Mouse (Mus musculus) ES-Bruce4 (cell line): ENCODE measurements around the gene Rbp4. TPM values are rescaled to one million over a fixed set of nuclear protein-coding genes. Genes with fewer than 3 reads are reported as not detected.
A peak's percentile ranks its signal among the peaks of the same experiment; 100 is the strongest.

Source experiments
- H3K27ac ChIP-seq: 2 replicates; pipeline ENCODE4 v1.5.1; 2012; ENCODE audit warnings: low read length, inconsistent platforms; ENCODE audit not compliant: insufficient read depth
- H3K27me3 ChIP-seq: 2 replicates; pipeline ENCODE4 v1.6.1; 2012; ENCODE audit warnings: mild to moderate bottlenecking, low read length, inconsistent platforms; ENCODE audit not compliant: control insufficient read depth, poor library complexity, insufficient read depth, severe bottlenecking
- H3K36me3 ChIP-seq: 2 replicates; pipeline ENCODE4 v1.6.1; 2012; ENCODE audit warnings: inconsistent platforms, mild to moderate bottlenecking, low read length, moderate library complexity; ENCODE audit not compliant: control insufficient read depth, poor library complexity, insufficient read depth, severe bottlenecking
- H3K4me1 ChIP-seq: one replicate; pipeline ENCODE4 v1.8.1; 2011; ENCODE audit warnings: low read length; ENCODE audit not compliant: control insufficient read depth, insufficient read depth
- H3K4me3 ChIP-seq: 2 replicates; pipeline ENCODE4 v1.5.1; 2011; ENCODE audit warnings: low read depth, mild to moderate bottlenecking, low read length
- H3K9ac ChIP-seq: 2 replicates; pipeline ENCODE4 v1.6.1; 2012; ENCODE audit warnings: low read depth, mild to moderate bottlenecking, inconsistent platforms; ENCODE audit not compliant: poor library complexity, severe bottlenecking
- H3K9me3 ChIP-seq: replicated peaks from 2 replicates; pipeline ENCODE4 v1.6.1; 2012; ENCODE audit warnings: mild to moderate bottlenecking, low read length, inconsistent platforms; ENCODE audit not compliant: control insufficient read depth, poor library complexity, insufficient read depth, severe bottlenecking
- CTCF ChIP-seq: IDR thresholded peaks from one replicate; pipeline ENCODE4 v1.8.1; 2011; ENCODE audit warnings: low read depth, low read length
- EP300 ChIP-seq: IDR thresholded peaks from 2 replicates; pipeline ENCODE4 v1.6.1; 2011; ENCODE audit warnings: low read depth, low read length; ENCODE audit not compliant: insufficient read depth
- POLR2A ChIP-seq: IDR thresholded peaks from one replicate; pipeline ENCODE4 v1.8.1; 2011; ENCODE audit warnings: low read length; ENCODE audit not compliant: insufficient read depth
- polyA plus RNA-seq: library from polyadenylated mRNA; stranded (reverse); fragments of >200 nt; gene quantifications from 2 replicates; pipeline ENCODE4 v1.2.4, GENCODE M21; 2011; ENCODE audit warnings: low read depth; ENCODE audit not compliant: missing spikeins, insufficient read depth, insufficient read length

Rbp4 gene
- 1.2 and 2.0 TPM in 2 replicates for polyA plus RNA-seq

DNA sequence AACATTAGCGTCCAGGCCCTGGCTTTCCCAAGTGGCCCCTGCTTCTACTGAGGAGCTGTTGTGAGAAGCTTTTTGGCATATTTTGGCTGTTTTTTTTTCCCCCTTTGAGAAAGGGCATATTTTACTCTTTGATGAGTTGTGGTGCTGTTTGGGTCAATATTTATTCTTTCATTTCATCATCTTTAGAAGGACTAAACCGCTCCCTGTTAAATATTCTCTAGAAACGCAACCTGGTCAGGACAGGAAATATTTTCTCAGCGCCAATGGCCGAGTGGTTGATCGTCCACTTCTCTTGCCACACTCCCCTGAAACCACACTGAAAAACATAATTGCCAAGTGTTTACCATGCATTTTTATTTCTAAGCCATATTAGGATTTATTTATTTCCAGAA is at the start of gene Rbp4:
TSS of gene Rbp4 (minus strand) at position 63 of the 392 bp plus-strand sequence.
- peak within 1 kb of the TSS; percentile 65 for H3K9ac ChIP-seq
- TF ChIP-seq POLR2A (no peak), EP300 (no peak), CTCF (no peak)
- H3K36me3 ChIP-seq: no peaks in the 10 kb centered on the region
- H3K9me3 ChIP-seq: no peaks in the 10 kb centered on the region
- peak within 1 kb of the TSS; percentile 85 for H3K4me3 ChIP-seq
- no peaks in the 10 kb centered on the region; the same call in 1 of the 2 replicates for H3K27me3 ChIP-seq
- H3K4me1 ChIP-seq: no peaks in the 10 kb centered on the region
- no peak within 1 kb of the TSS for H3K27ac ChIP-seq

- Histone ChIP-seq H3K4me3 (no peak overlapping the region), H3K9ac (no peak overlapping the region), H3K27me3 (no peaks in the 10 kb centered on the region), H3K9me3 (no peaks in the 10 kb centered on the region), H3K4me1 (no peaks in the 10 kb centered on the region), H3K36me3 (no peaks in the 10 kb centered on the region), H3K27ac (no peak overlapping the region)
- TF ChIP-seq CTCF: no peak
- no peak for TF ChIP-seq EP300
- TF ChIP-seq POLR2A: no peak
These were observed 39.6 kb upstream of the Rbp4 start for GRCm38 (mm10) chr19:38164633-38165032.

DNA sequence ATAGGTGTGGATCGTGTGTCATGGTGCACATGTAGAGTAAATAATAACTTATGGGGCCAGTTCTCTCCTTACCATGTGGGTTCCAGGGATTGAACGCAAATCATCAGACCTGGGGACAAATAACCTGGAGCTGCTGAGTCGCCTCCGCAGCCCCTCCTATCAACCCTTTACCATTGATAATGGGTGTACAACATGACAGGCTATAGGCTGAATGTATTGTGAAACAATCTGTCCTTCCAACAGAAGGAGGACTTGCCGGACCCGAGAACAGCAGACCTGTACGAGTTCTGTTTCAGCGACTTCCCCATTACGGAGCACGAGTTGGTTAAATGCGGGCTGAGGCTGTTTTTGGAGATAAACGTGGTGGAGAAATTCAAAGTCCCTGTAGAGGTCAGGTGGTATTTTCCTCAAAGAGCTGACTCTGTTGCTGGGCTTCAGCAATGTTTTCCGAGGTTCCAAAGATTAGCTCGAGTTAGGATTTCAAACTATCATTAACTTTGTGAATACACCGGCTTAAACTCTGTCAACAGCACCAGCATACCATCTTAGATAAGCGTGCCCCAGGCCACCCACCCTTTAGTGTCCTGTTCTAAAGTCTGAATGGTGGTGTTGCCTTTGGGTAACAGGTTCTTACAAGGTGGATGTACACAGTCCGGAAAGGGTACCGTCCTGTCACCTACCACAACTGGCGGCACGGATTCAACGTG is 36.7 kb upstream of the Rbp4 start:
- Histone ChIP-seq H3K36me3 (no peaks in the 10 kb centered on the region), H3K4me3 (no peak overlapping the region), H3K27ac (no peak overlapping the region), H3K27me3 (no peaks in the 10 kb centered on the region), H3K4me1 (no peaks in the 10 kb centered on the region), H3K9ac (no peak overlapping the region), H3K9me3 (no peaks in the 10 kb centered on the region)
- TF ChIP-seq CTCF: no peak
- TF ChIP-seq POLR2A: no peak
- no peak for TF ChIP-seq EP300

DNA sequence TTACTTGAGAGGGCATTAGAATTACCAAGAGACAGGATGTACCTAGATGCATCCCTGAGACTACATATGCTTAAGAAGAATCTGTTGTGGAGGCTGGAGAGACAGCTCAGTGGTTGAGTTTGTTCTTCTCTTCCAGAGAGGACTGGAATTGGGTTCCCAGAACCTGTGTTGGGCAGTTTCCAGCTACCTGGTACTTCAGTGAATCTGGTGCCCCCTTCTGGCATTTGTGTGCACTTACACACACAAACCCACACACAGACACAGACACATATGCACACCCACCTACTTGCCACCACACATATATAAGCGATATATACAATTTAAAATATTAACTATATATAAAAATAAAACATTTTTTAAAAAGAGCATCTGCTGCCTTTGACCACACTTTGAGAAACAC is 31.2 kb upstream of the Rbp4 start:
- no peak overlapping the region for H3K27ac ChIP-seq
- H3K4me1 ChIP-seq: no peaks in the 10 kb centered on the region
- no peaks in the 10 kb centered on the region for H3K27me3 ChIP-seq
- H3K9me3 ChIP-seq: no peaks in the 10 kb centered on the region; the same call in 1 of the 2 replicates
- TF ChIP-seq CTCF (peak; percentile 5), POLR2A (no peak), EP300 (no peak)
- no peak overlapping the region for H3K9ac ChIP-seq
- H3K36me3 ChIP-seq: no peaks in the 10 kb centered on the region
- no peak overlapping the region for H3K4me3 ChIP-seq

- TF ChIP-seq CTCF: no peak
- no peak overlapping the region for H3K9ac ChIP-seq
- no peaks in the 10 kb centered on the region for H3K36me3 ChIP-seq
- no peaks in the 10 kb centered on the region for H3K27me3 ChIP-seq
- no peak overlapping the region for H3K27ac ChIP-seq
- no peaks in the 10 kb centered on the region for H3K4me1 ChIP-seq
- H3K9me3 ChIP-seq: no peaks in the 10 kb centered on the region
- no peak overlapping the region for H3K4me3 ChIP-seq
These were observed 18.6 kb upstream of the Rbp4 start for GRCm38 (mm10) chr19:38143540-38144271.

DNA sequence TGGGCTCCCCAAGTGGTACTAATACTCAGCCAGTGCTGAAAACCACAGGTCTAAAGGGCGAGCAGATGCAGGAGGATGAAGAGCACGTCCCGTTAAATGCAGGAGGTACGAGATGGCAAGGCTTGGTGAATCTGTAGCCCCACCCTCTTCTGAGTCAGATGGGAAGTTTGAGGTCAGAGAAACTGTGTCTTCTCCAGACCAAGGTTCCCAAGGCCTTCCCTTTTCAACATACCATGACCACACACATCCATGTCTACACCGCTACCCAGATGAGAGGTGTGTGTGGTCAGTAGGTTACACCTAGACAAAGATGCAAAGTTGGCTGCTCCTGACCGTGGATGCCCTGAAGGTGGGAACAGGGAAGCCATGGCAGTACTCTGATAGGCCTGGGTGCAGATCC is 9.7 kb upstream of the Rbp4 start:
- no peak overlapping the region for H3K27ac ChIP-seq
- H3K4me1 ChIP-seq: no peaks in the 10 kb centered on the region

More for the DNA sequence above, 9.7 kb upstream of the Rbp4 start:
- H3K36me3 ChIP-seq: no peaks in the 10 kb centered on the region
- no peaks in the 10 kb centered on the region for H3K9me3 ChIP-seq
- no peaks in the 10 kb centered on the region for H3K27me3 ChIP-seq
- TF ChIP-seq CTCF (no peak), POLR2A (no peak), EP300 (no peak)
- H3K9ac ChIP-seq: no peak overlapping the region
- H3K4me3 ChIP-seq: no peak overlapping the region
